Mouse (Mus musculus) brain, embryonic 14.5 days (tissue): Measurements from ENCODE around the gene Unc50. TPM values are rescaled to one million over a fixed set of nuclear protein-coding genes. Genes with fewer than 3 reads are reported as not detected.
A peak's percentile ranks its signal among the peaks of the same experiment; 100 is the strongest.

ENCODE experiments used
- DNase-seq: peaks from one replicate; pipeline ENCODE4 v3.0.0-alpha.2; 2011; ENCODE audit warnings: low read depth
- CTCF ChIP-seq: fragments of 200-500 bp; IDR thresholded peaks from 2 replicates; pipeline ENCODE4 v1.5.1; 2012; ENCODE audit warnings: inconsistent platforms, mild to moderate bottlenecking, moderate library complexity, borderline replicate concordance; ENCODE audit not compliant: insufficient read depth, insufficient read length; ENCODE audit errors: extremely low read depth
- POLR2A ChIP-seq: fragments of 200-500 bp; IDR thresholded peaks from 2 replicates; pipeline ENCODE4 v1.6.1; 2012; ENCODE audit warnings: mild to moderate bottlenecking, inconsistent platforms, borderline replicate concordance; ENCODE audit not compliant: poor library complexity, insufficient read depth, insufficient read length, severe bottlenecking; ENCODE audit errors: extremely low read depth
- polyA plus RNA-seq: library from polyadenylated mRNA; depleted of rRNA; stranded (reverse); fragments of >200 nt; gene quantifications from 2 replicates; pipeline ENCODE4 v1.2.3, GENCODE M21; 2012

Unc50 gene
- polyA plus RNA-seq, 1 experiment: 76.7 TPM

- no peak for TF ChIP-seq POLR2A
- no peak for TF ChIP-seq CTCF
- no peak for DNase-seq
These were observed 21.9 kb upstream of the Unc50 start for GRCm38 (mm10) chr1:37408059-37408458.

- TF ChIP-seq POLR2A (no peak), CTCF (no peak)
- no peak for DNase-seq
These were observed 21.3 kb upstream of the Unc50 start for GRCm38 (mm10) chr1:37408678-37409077.

GRCm38 (mm10) chr1:37409647-37410046 lies 20.3 kb upstream of the Unc50 start:
- TF ChIP-seq CTCF (no peak), POLR2A (no peak)
- DNase-seq: no peak

GRCm38 (mm10) chr1:37415394-37415793 lies 14.5 kb upstream of the Unc50 start:
- DNase-seq: no peak
- TF ChIP-seq CTCF: no peak
- no peak for TF ChIP-seq POLR2A

GRCm38 (mm10) chr1:37419420-37419819 lies 10.5 kb upstream of the Unc50 start:
- no peak for TF ChIP-seq POLR2A
- peak; percentile 71 for TF ChIP-seq CTCF
- DNase-seq: no peak

GRCm38 (mm10) chr1:37427144-37427875 lies 2.6 kb upstream of the Unc50 start:
- TF ChIP-seq CTCF (no peak), POLR2A (no peak)
- DNase-seq: no peak

GRCm38 (mm10) chr1:37428911-37429310 lies 1.0 kb upstream of the Unc50 start:
- DNase-seq: no peak
- TF ChIP-seq POLR2A: no peak
- no peak for TF ChIP-seq CTCF

- DNase-seq: no peak
- TF ChIP-seq POLR2A (no peak), CTCF (no peak)
These were observed 430 bp downstream of the Unc50 start for GRCm38 (mm10) chr1:37430297-37430840.

- TF ChIP-seq POLR2A (no peak), CTCF (no peak)
- no peak for DNase-seq
These were observed 6.5 kb downstream of the Unc50 start for GRCm38 (mm10) chr1:37436419-37436818.

- no peak for DNase-seq
- no peak for TF ChIP-seq CTCF
- TF ChIP-seq POLR2A: no peak
These were observed 13.2 kb downstream of the Unc50 start for GRCm38 (mm10) chr1:37442848-37443835.
